Mouse (Mus musculus) frontal cortex, adult 2 months (tissue): Measurements from ENCODE around the gene Pam. TPM values are rescaled to one million over a fixed set of nuclear protein-coding genes. Genes with fewer than 3 reads are reported as not detected.
"Not testable (repeated sequence)": the region's sequence is repeated elsewhere in the genome, so short reads cannot be mapped to it uniquely, and the experiment has no call there.

ENCODE experiments used
- DNase-seq, 2 experiments: peaks; one replicate each; pipeline ENCODE4 v3.0.0; 2022; ENCODE audit warnings: low spot score in 1 of 2; ENCODE audit errors: extremely low spot score in 1 of 2
- polyA plus RNA-seq: library from polyadenylated mRNA; depleted of rRNA; stranded (reverse); fragments of >200 nt; gene quantifications from 2 replicates; pipeline ENCODE4 v1.2.3, GENCODE M21; 2012

Gene Pam
- polyA plus RNA-seq, 1 experiment: 104 TPM

DNA sequence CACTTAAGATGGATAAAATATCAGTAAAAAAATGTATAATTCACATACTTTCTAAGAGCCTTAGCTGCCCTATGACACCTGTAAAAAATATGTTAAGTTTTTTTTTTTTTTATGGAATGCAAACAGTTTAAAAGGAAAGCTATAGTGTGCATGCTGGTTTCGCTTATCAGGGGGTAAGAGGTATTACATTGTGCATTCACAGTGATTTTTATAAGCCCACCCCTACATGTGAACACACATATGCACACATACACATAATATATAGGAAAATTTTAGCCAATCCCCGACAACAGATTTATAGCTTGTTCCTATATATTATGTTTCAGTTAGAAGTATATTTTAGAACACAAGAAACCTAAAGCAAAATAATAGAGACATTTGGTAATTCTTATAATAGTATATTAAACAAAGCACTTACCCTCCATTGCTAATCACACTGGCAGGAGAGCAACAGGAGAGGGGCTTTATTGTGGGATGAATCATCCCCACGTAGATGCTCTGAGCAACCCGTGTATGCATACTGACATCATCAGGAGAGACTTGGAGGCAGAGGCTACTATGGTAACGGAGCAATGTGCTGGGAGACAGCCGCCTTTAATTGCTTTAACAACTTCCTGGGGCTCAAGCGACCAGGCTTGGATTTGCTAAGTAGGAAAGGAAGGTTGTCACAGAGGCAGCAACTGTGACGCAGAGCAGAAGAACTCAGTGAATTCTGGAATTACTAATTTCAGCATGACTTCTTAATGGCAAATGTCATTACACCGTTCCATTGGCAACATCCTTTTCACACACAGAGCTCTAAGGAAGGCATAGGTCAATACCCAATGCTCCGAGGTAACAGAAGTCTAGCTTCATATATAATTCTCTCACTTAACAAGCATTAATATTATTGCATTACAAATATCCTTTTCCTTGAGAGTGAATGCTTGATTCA lies 47.9 kb downstream of the Pam start:
- peak; percentile 72 to 80 for DNase-seq

DNA sequence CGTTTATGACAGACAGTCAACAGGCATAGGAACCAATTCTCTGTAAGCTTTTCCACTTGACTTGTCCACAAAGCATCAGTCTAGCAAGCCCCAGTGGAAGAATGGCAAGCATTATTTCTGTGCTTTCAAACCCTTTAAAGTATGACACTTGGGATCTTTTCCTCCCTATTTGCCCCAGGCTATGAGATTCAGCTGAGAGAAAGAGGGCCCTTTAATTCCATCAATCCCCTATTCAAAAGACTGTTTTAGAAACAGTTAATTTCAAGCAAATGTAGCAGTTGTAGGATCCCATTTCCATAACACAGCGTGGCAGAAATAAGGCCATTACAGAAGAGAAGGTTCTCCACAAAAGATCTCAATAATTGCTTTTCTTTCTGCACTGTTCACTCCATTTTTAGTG lies 53.0 kb downstream of the Pam start:
- no peak for DNase-seq

DNA sequence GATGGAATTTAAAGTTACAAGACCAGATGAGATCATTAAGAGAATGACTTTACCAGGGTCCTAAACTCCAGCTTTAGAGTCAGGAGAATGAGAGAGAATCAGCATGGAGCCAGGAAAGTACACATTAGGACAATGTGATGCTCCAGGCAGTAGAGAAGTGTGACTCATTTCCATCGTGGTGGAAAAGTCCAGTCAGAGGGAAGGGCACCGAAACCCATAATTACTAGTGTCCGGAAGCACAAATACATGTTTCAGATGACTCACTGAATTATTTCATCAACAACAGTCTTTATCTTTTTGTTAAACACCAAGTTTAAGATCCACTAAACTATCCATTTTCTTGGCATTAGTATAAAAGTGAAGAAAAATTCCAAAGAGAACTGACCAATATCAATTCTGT lies 57.2 kb downstream of the Pam start:
- DNase-seq: no peak

DNA sequence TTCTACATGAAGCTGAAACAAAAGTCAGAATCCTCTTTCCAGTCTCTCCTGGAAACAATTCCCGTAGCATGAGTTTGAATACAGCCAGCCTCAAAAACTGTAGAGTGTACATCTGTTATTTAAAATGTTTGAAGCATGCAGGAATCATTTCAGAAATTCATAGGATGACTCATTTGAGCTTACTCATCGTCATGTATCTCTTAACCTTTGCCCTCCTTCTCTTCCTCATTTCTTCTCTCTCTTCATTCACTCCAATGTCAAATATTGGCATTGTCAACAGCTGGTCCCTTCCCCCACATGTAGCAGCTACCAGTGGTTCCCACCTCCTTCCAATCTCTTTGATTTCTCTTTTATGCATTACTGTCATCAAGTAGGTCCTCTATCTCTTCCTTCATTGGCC lies 59.7 kb downstream of the Pam start:
- no peak for DNase-seq

DNA sequence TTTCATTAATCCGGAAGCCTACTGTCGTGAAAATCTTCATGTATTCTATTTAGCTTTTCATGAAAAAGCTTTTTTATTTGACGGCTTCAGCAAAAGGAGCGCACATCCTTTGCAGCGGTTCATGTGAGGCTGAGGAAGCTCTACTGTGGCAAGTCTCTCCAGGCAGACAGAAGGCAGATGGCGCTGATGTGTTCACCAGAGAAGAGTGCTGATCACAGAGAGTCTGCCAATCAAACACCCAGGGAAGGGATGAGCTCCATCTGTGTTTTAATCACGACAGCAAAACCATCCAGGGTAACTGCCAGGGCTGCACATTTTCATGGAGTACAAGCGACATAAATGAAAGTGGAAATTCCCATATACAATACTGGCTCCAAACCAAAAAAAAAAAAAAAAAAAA lies 63.6 kb downstream of the Pam start:
- DNase-seq: peak; percentile 82

DNA sequence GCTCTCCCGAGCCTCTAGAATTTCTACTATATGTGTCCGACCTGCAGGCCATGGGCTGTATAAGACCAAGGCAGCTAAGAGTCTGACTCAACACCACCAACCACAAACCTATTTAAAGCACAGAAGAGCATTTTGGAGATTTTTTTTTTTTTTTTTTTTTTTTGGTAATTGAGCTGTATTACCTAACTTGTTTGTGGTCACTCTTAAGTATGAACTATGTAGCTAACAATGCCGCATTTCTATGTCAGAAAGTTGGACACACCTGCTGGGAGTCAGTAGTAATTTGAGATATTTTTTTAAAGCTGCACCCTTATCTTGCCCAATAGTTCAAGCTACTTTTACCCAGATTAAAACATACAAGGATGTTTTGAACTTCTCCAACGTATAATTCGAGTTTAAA lies 66.4 kb downstream of the Pam start:
- DNase-seq: no peak

DNA sequence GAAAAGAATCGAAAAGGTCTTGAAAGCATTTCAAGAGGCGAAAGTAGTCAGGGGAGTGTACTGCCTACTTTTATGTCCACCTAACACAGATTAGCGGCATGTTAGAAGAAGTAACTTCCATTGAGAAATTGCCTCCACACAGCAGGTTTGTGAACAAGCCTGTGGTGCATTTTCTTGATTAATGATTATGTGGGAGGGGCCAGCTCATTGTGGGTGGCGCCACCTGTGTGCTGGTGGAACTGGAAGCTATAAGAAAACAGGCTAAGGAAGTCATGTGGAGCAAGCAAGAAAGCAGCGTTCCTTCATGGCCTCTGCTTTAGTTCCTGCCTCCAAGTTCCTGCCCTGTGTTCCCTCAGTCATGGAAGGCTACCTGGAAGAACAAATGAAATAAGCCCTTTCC lies 67.0 kb downstream of the Pam start:
- DNase-seq: no peak

DNA sequence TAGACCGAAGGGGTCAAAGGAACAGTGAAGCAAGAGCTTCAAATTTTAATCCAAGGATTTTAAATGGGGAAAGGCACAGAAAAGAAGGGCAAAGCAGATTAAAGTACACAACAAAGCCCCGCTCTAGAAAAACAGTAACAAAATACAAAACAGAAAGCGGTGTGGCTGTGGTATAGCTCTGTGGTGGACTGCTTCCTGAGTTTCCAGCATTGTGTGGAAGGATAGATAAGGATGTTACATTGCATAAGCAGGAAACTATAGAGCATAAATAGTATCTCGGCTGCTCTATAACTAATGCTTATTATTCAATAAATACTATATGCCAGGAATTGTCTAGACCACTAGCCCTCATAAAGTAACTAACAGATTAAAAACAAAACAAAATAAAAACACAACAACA lies 67.5 kb downstream of the Pam start:
- DNase-seq: no peak

DNA sequence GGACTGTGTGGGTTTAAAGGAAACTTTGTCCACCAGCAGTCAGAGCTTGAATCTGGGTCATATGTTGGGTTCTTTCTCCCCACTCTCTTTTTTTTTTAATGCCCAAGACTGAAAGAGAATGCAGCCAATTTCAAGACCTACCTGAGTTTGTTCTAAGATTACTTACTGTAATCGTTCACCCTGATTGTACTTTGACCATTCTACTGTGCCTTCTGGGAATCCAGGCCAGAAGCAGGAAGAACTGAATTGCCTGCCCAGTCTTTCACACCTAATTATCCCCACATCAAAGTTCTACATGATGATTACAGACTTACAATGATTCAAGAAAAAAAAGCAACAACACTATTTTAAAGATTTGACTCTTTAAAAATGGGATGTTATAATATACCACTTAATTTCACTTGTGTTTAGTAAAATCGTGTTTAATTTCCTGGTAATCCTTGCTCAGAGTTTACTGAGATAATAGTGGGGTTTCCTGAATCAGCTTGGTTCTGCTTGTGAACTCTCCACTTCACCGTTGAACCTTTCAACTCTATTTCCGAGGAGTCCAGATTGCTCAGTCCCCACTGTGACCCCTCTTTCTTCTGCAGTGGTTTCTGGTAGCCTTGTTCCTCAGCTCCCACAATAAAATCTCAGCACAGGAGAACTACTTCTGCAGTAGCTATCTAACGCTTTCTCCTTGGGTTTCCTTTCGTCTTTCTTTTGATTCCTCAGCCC lies 69.4 kb downstream of the Pam start:
- no peak for DNase-seq

DNA sequence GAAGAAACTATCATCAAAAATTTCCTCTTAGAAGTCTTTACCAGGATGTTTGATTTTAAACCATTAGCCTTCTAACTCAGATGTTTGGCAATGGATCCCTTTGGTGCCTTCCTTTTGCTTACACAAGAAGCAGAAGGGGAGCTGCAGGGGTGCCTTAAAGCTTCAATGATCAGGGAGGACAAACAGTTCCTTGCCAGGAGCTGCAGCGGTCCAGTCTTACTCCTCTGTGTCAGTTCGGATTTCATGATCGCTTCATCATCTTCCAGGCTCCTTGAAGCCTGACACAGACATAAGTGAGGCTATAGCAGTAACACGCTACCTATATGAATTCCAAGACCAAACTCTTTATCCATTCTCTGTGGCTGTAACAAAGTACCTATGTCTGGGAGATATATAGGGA lies 71.6 kb downstream of the Pam start:
- DNase-seq: no peak

DNA sequence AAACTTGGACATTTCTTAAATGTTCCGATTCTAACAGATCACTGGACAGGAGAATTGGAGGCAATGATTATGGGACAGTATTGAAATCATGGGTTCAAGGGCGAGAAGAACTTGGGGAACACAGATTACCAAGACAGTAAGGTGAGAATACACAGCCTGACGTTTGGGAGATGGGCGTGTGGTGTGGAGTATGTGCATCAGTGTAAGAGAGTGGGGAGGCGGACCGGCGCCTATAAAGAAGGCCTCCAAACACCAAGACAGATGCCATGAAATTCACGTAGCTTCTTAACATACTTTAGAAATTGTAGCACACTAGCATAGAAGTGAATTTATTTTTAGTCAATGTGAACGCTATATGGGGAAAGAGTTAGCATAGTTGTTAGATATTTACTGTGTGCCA lies 76.5 kb downstream of the Pam start:
- DNase-seq: no peak

DNA sequence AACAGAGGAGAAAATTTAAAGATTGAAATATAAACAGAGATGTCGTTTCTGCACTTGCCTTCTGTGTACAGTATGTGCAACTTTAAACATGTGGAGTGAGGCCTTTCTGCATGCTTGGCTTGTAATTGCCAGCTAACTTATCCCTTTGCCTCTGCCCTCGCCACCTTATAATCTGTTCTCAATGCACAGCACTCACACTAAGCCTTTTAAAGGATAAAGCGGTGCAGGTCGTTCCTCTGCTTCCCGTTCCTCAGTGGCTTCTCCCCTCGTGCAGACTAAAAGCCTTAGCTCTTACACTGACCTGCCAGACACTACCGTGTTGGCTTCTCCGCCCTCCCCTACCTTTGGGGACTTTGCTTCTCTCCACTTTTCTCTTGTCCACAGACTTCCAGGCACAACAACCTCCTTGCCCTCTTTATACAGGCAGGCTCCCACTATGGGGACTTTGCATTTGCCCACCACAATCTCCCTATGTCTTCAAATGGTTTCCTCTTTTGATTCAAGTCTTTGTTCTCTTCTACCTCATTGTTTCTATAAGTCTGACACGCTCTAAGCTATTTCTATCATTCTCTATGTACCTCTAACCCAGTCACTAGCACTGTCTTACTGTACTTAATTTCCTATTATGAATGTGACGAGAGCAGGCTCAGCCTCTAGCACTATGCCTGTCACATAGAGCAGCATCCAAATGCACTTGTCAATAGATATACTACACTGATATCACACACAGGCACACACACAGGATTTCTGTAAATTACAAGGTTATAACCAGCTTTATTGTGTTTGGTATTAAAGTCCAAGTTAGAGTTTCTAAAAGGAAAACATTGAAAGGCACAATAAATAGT lies 79.2 kb downstream of the Pam start:
- no peak for DNase-seq

DNA sequence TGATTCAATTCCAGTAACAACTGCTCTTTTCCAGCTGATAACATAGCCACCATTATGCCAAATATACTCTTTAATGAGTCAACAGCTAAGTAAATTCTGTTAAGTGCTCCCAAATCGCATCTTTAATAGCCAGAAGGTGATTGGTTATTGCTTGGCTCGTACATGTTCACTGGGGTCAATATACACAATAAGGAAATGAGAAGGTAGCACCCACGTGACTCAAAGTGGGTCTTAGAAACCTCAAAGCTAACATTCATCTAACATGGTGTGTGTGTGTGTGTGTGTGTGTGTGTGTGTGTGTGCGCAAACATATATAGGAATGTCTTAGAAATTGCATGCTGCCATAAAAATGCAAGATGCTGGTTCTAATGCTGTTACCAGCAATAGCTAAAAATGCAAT lies 79.9 kb downstream of the Pam start:
- DNase-seq: no peak

DNA sequence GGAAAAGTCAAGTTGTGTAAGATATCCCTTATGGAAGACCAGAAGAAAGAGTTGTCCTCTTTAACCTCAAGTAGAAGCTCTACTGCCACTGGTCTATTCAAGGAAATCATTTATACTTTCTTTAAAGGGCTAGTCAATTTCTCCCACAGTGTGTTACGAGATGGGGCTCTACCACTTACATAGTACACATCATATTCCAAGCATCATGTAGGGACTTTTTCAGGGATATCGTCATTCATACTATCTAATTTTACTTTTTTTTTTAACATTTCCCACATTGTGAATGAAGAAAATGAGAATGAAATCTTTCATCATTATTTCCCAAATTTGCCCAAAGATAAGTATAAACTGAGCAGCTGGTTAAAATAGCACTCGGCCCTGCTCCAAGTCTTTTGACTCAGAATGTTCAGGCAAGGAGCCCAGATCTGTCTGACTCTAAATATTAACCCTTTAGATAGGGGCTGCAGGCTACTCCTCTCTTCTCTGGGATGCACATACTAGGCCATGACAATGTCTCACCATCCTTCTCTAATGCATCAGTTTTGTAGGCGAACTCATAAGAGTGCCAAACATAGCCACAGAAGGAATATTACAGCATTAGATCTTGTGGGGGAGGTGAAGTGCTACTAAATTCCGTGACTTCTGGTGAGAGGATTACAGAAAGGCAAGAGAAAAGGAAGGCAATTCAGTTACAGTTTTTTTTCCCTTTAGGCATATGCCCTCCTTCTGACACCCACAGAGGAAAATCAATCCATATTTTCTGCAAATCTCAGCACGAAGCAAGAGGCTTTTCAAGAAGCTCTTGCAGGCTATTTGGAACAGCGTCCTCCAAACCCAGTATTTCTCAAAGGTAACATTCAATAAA lies 92.7 kb downstream of the Pam start:
- DNase-seq: peak; percentile 67 to 89

DNA sequence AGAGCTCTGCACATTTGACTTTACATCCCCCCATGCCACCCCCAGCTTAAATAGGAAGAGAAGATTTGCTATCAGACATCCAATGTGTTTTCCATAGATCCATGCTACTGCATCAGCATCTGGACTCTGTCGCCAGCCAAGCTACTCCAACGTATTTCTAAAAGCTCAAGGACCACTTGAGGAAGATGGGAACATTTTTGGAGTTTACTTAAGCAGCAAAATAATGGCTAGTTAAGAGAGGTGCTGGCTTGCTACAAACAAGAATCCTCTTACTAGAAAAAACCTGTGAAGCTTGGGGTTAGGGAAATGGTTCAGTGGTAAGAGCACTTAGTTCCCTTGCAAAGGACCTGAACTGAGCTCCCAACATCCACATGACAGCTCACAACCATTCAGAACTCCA lies 96.0 kb downstream of the Pam start:
- no peak for DNase-seq

DNA sequence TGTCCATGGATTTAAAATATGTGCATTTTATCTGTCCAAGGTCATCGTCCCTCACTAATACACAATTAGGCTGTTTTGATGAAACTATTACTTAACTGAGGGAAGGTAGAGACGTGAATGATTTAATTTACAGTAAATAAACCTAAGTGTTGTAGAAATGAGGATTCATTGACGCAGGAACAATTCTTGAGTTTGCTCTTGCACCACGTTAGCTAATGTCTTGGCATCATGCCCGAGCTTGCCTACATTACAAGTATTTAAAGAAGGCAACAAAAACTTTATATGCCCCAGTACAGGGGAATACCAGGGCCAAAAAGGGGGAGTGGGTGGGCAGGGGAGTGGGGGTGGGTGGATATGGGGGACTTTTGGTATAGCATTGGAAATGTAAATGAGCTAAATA lies 96.5 kb downstream of the Pam start:
- DNase-seq: not testable (repeated sequence)

DNA sequence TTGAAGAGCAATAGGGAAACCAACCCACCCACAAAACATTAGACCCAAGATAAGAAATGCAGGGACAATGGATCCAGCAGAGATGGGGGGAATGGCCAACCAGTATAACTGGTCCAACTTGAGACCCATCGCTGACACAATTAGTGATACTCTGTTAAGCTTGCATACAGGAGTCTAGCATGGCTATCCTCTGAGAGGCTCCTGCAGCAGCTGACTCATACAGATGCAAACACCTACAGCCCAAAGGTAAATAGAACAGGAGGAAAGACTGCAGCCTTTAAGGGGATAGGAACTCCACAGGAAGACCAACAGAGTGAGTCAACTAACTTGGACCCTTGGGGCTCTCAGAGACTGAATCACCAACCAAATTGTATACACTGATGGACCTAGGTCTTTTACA lies 98.4 kb downstream of the Pam start:
- no peak for DNase-seq

DNA sequence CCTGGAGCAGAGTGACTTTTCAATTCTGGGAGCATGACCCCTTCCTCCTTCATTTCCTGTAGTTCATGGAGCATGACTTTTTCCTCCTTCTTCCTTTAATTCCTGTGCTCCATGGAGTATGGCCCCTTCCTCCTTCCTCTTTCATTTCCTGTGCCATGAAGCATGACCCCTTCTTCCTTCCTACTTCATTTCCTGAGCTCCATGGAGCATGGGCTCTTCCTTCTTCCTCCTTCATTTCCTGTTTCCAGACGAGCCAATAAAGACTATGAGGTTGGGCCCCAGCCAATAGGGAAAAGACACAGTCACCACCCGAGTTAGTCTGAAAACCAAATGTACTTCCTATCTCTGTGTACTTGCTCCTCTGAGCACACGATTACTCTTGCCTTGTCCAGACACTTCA lies 103.5 kb downstream of the Pam start:
- no peak for DNase-seq

DNA sequence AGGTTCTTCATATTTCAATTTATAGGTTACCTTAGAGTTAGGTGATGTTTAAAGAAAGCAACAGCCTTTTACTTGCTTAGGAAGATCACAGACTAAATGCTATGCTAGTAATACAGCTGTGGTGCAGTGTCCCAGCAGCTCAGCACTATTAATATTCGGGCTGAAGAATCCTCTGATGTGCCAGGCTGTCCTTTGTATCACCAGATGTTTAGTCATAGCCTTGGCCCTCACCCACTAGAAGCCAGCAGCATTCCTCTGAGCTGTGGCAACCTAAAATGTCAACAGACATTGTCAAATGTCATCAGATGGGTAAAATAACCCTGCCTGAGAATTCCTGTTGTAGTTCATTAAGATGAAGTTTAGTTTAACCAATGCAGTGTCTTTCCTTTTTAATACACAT lies 112.3 kb downstream of the Pam start:
- no peak for DNase-seq

DNA sequence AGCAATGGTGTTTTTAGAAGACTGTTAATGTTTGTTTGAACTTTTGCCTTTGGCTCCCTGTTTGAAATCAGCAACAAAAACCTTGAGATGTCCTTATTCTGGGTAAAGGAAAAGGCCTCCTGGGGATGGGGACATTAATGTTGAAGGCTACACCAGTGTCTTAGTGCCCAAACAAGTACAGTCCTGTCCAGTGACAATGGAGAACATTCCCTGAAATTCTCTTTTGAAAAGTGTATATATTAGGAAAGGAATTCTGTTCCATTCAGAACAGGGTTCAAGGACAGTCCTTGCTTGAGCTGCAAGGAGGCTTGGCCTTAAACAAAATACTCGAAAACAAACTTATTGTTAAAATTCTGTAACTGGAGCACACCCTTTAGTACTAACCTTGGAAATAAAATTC lies 116.0 kb downstream of the Pam start:
- no peak for DNase-seq
